Mouse (Mus musculus): ENCODE data around the gene Rab11b. TPM values are rescaled to one million over a fixed set of nuclear protein-coding genes. Genes with fewer than 3 reads are reported as not detected.

The Rab11b gene
- total and polyA plus RNA-seq, 3 experiments: 24.0 to 105 TPM; not detected in 1

- Histone ChIP-seq H3K27ac (ENCODE audit: control insufficient read depth, low read depth, low read length) (no peak overlapping the region), H3K9me3 (replicated peaks; ENCODE audit: insufficient read depth, low read length) (no peaks in the 10 kb centered on the region), H3K36me3 (ENCODE audit: control insufficient read depth in 1 of 2, insufficient read depth in 2 of 2, low read length in 2 of 2) (peaks cover 0 to 8% of the 10 kb centered on the region in 2 experiments; a peak in 2 of 4 replicates), H3K79me2 (ENCODE audit: control insufficient read depth, insufficient read depth, low read length, poor library complexity) (no peaks in the 10 kb centered on the region), H3K4me1 (ENCODE audit: control insufficient read depth in 1 of 2, insufficient read depth in 2 of 2, low read length in 2 of 2) (peaks cover 0 to 9% of the 10 kb centered on the region in 2 experiments; a peak in 2 of 4 replicates), H3K4me3 (ENCODE audit: control insufficient read depth in 1 of 2, insufficient read depth in 1 of 2, low read depth in 2 of 2, low read length in 2 of 2) (no peak overlapping the region), H3K27me3 (ENCODE audit: control insufficient read depth in 1 of 2, insufficient read depth in 2 of 2, low read length in 2 of 2) (no peaks in the 10 kb centered on the region), H3K9ac (ENCODE audit: control insufficient read depth, low read depth, low read length, poor library complexity, severe bottlenecking) (no peak overlapping the region)
- no peak for DNase-seq (ENCODE audit: low read depth, low spot score)
- no peak for TF ChIP-seq USF1 (IDR thresholded peaks at IDR 0.05; ENCODE audit: low read depth, low read length)
- no peak for TF ChIP-seq HCFC1 (IDR thresholded peaks at IDR 0.05; ENCODE audit: low read depth, low read length)
Measured at GRCm38 (mm10) chr17:33774573-33775155, 14.3 kb upstream of the Rab11b start.

- H3K27ac ChIP-seq (ENCODE audit: control insufficient read depth, low read depth, low read length): no peak overlapping the region
- no peak for TF ChIP-seq POLR2AphosphoS5 (IDR thresholded peaks at IDR 0.05; ENCODE audit: borderline replicate concordance, low read depth, low read length)
- no peak for TF ChIP-seq NRF1 (IDR thresholded peaks at IDR 0.05; ENCODE audit: insufficient read depth, low read depth, low read length, poor library complexity, severe bottlenecking)
- no peak for TF ChIP-seq MAZ (IDR thresholded peaks at IDR 0.05; ENCODE audit: low read depth, low read length)
- no peak for TF ChIP-seq KAT2A (conservative IDR thresholded peaks at IDR 0.05; ENCODE audit: low read depth, low read length)
- no peak for TF ChIP-seq TBP (IDR thresholded peaks at IDR 0.05; ENCODE audit: low read depth, low read length)
- TF ChIP-seq ZMIZ1 (IDR thresholded peaks at IDR 0.05; ENCODE audit: low read depth, low read length): no peak
- TF ChIP-seq ELF1 (IDR thresholded peaks at IDR 0.05; ENCODE audit: low read depth, low read length): no peak
- no peak for TF ChIP-seq MYC (IDR thresholded peaks at IDR 0.05; ENCODE audit: low read depth, low read length)
- TF ChIP-seq ZNF384 (IDR thresholded peaks at IDR 0.05; ENCODE audit: low read depth, low read length): no peak
- no peak for TF ChIP-seq ETS1 (IDR thresholded peaks at IDR 0.05; ENCODE audit: low read depth, low read length)
- TF ChIP-seq ZKSCAN1 (IDR thresholded peaks at IDR 0.05; ENCODE audit: low read depth, low read length): no peak
- TF ChIP-seq TCF12 (IDR thresholded peaks at IDR 0.05; ENCODE audit: low read depth, low read length): no peak
- TF ChIP-seq SIN3A (IDR thresholded peaks at IDR 0.05; ENCODE audit: low read length): no peak
- TF ChIP-seq USF1 (IDR thresholded peaks at IDR 0.05; ENCODE audit: low read depth, low read length): no peak
- peaks cover 0 to 3% of the 10 kb centered on the region in 2 experiments; a peak in 1 of 4 replicates for H3K36me3 ChIP-seq (ENCODE audit: control insufficient read depth in 1 of 2, insufficient read depth in 2 of 2, low read length in 2 of 2)
- no peaks in the 10 kb centered on the region for H3K27me3 ChIP-seq (ENCODE audit: control insufficient read depth in 1 of 2, insufficient read depth in 2 of 2, low read length in 2 of 2)
- peaks cover 0 to 3% of the 10 kb centered on the region in 2 experiments; a peak in 2 of 4 replicates for H3K4me1 ChIP-seq (ENCODE audit: control insufficient read depth in 1 of 2, insufficient read depth in 2 of 2, low read length in 2 of 2)
- H3K9me3 ChIP-seq (replicated peaks; ENCODE audit: insufficient read depth, low read length): no peaks in the 10 kb centered on the region
- H3K79me2 ChIP-seq (ENCODE audit: control insufficient read depth, insufficient read depth, low read length, poor library complexity): no peaks in the 10 kb centered on the region
- no peak overlapping the region for H3K4me3 ChIP-seq (ENCODE audit: control insufficient read depth in 1 of 2, insufficient read depth in 1 of 2, low read depth in 2 of 2, low read length in 2 of 2)
- no peak for DNase-seq (ENCODE audit: low read depth, low spot score)
- H3K9ac ChIP-seq (ENCODE audit: control insufficient read depth, low read depth, low read length, poor library complexity, severe bottlenecking): no peak overlapping the region
Measured at GRCm38 (mm10) chr17:33773871-33774572, 13.7 kb upstream of the Rab11b start.
